Mouse (Mus musculus): ENCODE data around the gene Exoc1.

GRCm38 (mm10) chr5:76540842-76541241, 11.7 kb downstream of the Exoc1 start:
- TF ChIP-seq POLR2A (IDR thresholded peaks at IDR 0.05; ENCODE audit: insufficient read depth, low read length) (no peak), CTCF (IDR thresholded peaks at IDR 0.05; ENCODE audit: low read depth, low read length) (no peak), EP300 (IDR thresholded peaks at IDR 0.05; ENCODE audit: insufficient read depth, low read depth, low read length) (no peak)
